Mouse (Mus musculus): ENCODE measurements at regions not wholly inside any gene's neighbourhood (a gene's known extent, or its start where the extent isn't known, plus 50 kb on each side); places are given as distances from the start of the nearest gene placed in this dataset.
A peak's percentile ranks its signal among the peaks of the same experiment; 100 is the strongest.

- no peak for ATAC-seq
- Histone ChIP-seq H3K9ac (ENCODE audit: low read depth, low read length) (no peak overlapping the region), H3K27me3 (replicated peaks; ENCODE audit: control insufficient read depth, insufficient read depth, low read length) (no peaks in the 10 kb centered on the region), H3K36me3 (ENCODE audit: control insufficient read depth, insufficient read depth) (no peaks in the 10 kb centered on the region), H3K4me2 (replicated peaks; ENCODE audit: low read depth) (no peak overlapping the region), H3K4me3 (ENCODE audit: low read depth, low read length) (no peak overlapping the region), H3K4me1 (replicated peaks; ENCODE audit: control insufficient read depth, insufficient read depth, low read length) (no peaks in the 10 kb centered on the region), H3K27ac (ENCODE audit: low read depth, low read length) (no peak overlapping the region), H3K9me3 (ENCODE audit: control insufficient read depth) (no peaks in the 10 kb centered on the region)
- TF ChIP-seq CTCF (IDR thresholded peaks at IDR 0.05; ENCODE audit: low read depth) = no peak
These were observed 52.8 kb upstream of the Smad1 start for GRCm38 (mm10) chr8:79452101-79452500.

- H3K27me3 ChIP-seq (replicated peaks; ENCODE audit: control insufficient read depth, insufficient read depth, low read length) = no peaks in the 10 kb centered on the region
- H3K9me3 ChIP-seq (ENCODE audit: control insufficient read depth) = no peaks in the 10 kb centered on the region
- H3K27ac ChIP-seq (ENCODE audit: low read depth, low read length) = no peak overlapping the region
- ATAC-seq = no peak
- no peaks in the 10 kb centered on the region for H3K4me1 ChIP-seq (replicated peaks; ENCODE audit: control insufficient read depth, insufficient read depth, low read length)
- H3K36me3 ChIP-seq (ENCODE audit: control insufficient read depth, insufficient read depth) = no peaks in the 10 kb centered on the region
- H3K9ac ChIP-seq (ENCODE audit: low read depth, low read length) = no peak overlapping the region
- H3K4me3 ChIP-seq (ENCODE audit: low read depth, low read length) = no peak overlapping the region
- no peak overlapping the region for H3K4me2 ChIP-seq (replicated peaks; ENCODE audit: low read depth)
- 77% methylated on average over 3 of the region's 3 CpGs for WGBS
- TF ChIP-seq CTCF (IDR thresholded peaks at IDR 0.05; ENCODE audit: low read depth) = peak; percentile 20; the same call in 1 of the 2 replicates
These were observed 50.1 kb upstream of the Smad1 start for GRCm38 (mm10) chr8:79449453-79449852.
